7 mouse cellular contexts compared by ENCODE assay signal in genomic region chr8:84104697-84105609, GRCm38 (mm10). TPM values are rescaled to one million over a fixed set of nuclear protein-coding genes. Genes with fewer than 3 reads are reported as not detected.
DNase-seq lines count a peak whose midpoint lies in the region; ATAC-seq lines count a peak whose summit lies in the region.

Dcaf15 (minus strand) TSS chr8:84104768.

- ATAC-seq in intestine, embryonic 16.5 days, result peak; percentile 97
- peak; percentile 97 for ATAC-seq in midbrain, embryonic 11.5 days (ENCODE audit: low FRiP score)

- H3K36me3 ChIP-seq in intestine, embryonic 16.5 days (ENCODE audit: control insufficient read depth, insufficient read depth, low read length), result peaks cover 6% of the 10 kb centered on the region; the same call in 1 of the 2 replicates
- peaks cover 3% of the 10 kb centered on the region; the same call in 1 of the 2 replicates for H3K36me3 ChIP-seq in midbrain, embryonic 11.5 days (ENCODE audit: control insufficient read depth, insufficient read depth, low read length)

- peak; percentile 97 for DNase-seq in adrenal gland, adult 8-10 months
- DNase-seq in embryo, embryonic 9.5 days (ENCODE audit: extremely low spot score), result peak; percentile 97
- DNase-seq in gastrocnemius, postnatal 4 days (ENCODE audit: low spot score in 2 of 2), result peak; percentile 93 to 99
- DNase-seq in left cerebral cortex, postnatal 36 days (ENCODE audit: low spot score in 2 of 2), result peak; percentile 94 to 96
- peak; percentile 99 for DNase-seq in midbrain, embryonic 11.5 days (ENCODE audit: low spot score, missing footprints)
- peak; percentile 98 for DNase-seq in skeletal muscle tissue, adult 2 months (ENCODE audit: low read depth, low spot score)

- no peaks in the 10 kb centered on the region for H3K27me3 ChIP-seq in intestine, embryonic 16.5 days (replicated peaks; ENCODE audit: control insufficient read depth, insufficient read depth, low read length)
- H3K27me3 ChIP-seq in midbrain, embryonic 11.5 days (ENCODE audit: control insufficient read depth, insufficient read depth, low read length), result no peaks in the 10 kb centered on the region

- peak within 1 kb of the TSS; percentile 73 for H3K4me3 ChIP-seq in intestine, embryonic 16.5 days (ENCODE audit: low read length)
- H3K4me3 ChIP-seq in midbrain, embryonic 11.5 days (ENCODE audit: low read depth, low read length), result peak within 1 kb of the TSS; percentile 74

- 6% methylated on average over 42 of the region's 42 CpGs for WGBS in intestine, embryonic 16.5 days
- 9% methylated on average over 38 of the region's 42 CpGs for WGBS in midbrain, embryonic 11.5 days

- peaks cover 19% of the 10 kb centered on the region for H3K4me1 ChIP-seq in intestine, embryonic 16.5 days (ENCODE audit: control insufficient read depth, insufficient read depth, low read length)
- H3K4me1 ChIP-seq in midbrain, embryonic 11.5 days (ENCODE audit: control insufficient read depth, insufficient read depth, low read length), result peaks cover 16% of the 10 kb centered on the region

- peak within 1 kb of the TSS; percentile 72 for H3K4me2 ChIP-seq in intestine, embryonic 16.5 days (ENCODE audit: low read depth, low read length)
- peak within 1 kb of the TSS; percentile 94 for H3K4me2 ChIP-seq in midbrain, embryonic 11.5 days

- H3K9ac ChIP-seq in intestine, embryonic 16.5 days (ENCODE audit: low read depth, low read length), result peak within 1 kb of the TSS; percentile 91
- peak within 1 kb of the TSS; percentile 86 for H3K9ac ChIP-seq in midbrain, embryonic 11.5 days (ENCODE audit: low read length)

- intact Hi-C loops in left cerebral cortex, postnatal 36 days (cut with DNase I), result loop anchor here (5.0 kb wide), 1 partner anchor 68 kb away; no protein-coding TSS in a partner anchor

- peak within 1 kb of the TSS; percentile 82 for H3K27ac ChIP-seq in intestine, embryonic 16.5 days (ENCODE audit: low read length)
- peak within 1 kb of the TSS; percentile 79 for H3K27ac ChIP-seq in midbrain, embryonic 11.5 days (ENCODE audit: low read depth, low read length)

- no peaks in the 10 kb centered on the region for H3K9me3 ChIP-seq in intestine, embryonic 16.5 days (ENCODE audit: control insufficient read depth, low read length)
- no peaks in the 10 kb centered on the region for H3K9me3 ChIP-seq in midbrain, embryonic 11.5 days (ENCODE audit: control insufficient read depth, low read length)

RNA-seq across cellular contexts. Expression of gene Dcaf15, which starts in this region (rescaled TPM):
- total RNA-seq in adrenal gland, adult 8-10 months (2022), result 10 to 100 TPM; 18.3 to 27.1 (median 23.8) TPM
- total RNA-seq in gastrocnemius, postnatal 4 days (2021), result 10 to 100 TPM; 15.6 to 17.5 TPM
- 8.8 and 9.4 TPM in 2 replicates for polyA plus RNA-seq in intestine, embryonic 16.5 days (2015; fragmentation: Nextera tagmentation; extraction: Ambion mirVana)
- total RNA-seq in left cerebral cortex, postnatal 36 days (2021), result 10 to 100 TPM; 15.7 to 19.8 TPM
- 12.2 and 14.3 TPM in 2 replicates for polyA plus RNA-seq in midbrain, embryonic 11.5 days (2014; fragmentation: Nextera tagmentation; extraction: Ambion mirVana)

Comparison
In these comparisons a context has a peak if more than half of its experiments do, and no peak if none do; other contexts are left out.
1. Peak in every context shown above with its lines: DNase-seq, ATAC-seq, H3K4me3 ChIP-seq and H3K27ac ChIP-seq.